Mouse (Mus musculus) heart, embryonic 13.5 days (tissue): ENCODE results near the gene Ppm1h. TPM values are rescaled to one million over a fixed set of nuclear protein-coding genes. Genes with fewer than 3 reads are reported as not detected.
"Not testable (repeated sequence)": the region's sequence is repeated elsewhere in the genome, so short reads cannot be mapped to it uniquely, and the experiment has no call there.

Source experiments
- ATAC-seq: fragments of 200-750 bp; cut with Nextera tagmentation; 2 replicates; pipeline ENCODE4 v1.8.0; 2017; ENCODE audit warnings: moderate TSS enrichment; ENCODE audit not compliant: insufficient number of reproducible peaks, low FRiP score, low TSS enrichment; ENCODE audit errors: extremely low read depth
- H3K27ac ChIP-seq: fragments of 300-500 bp; sonication (generic); replicated peaks from 2 replicates; pipeline ENCODE4 v1.5.1; 2015; ENCODE audit warnings: moderate library complexity, mild to moderate bottlenecking, inconsistent platforms
- H3K27me3 ChIP-seq: fragments of 300-500 bp; sonication (generic); replicated peaks from 2 replicates; pipeline ENCODE4 v1.6.1; 2015; ENCODE audit warnings: mild to moderate bottlenecking, inconsistent platforms
- H3K36me3 ChIP-seq: fragments of 300-500 bp; sonication (generic); 2 replicates; pipeline ENCODE4 v1.6.1; 2015; ENCODE audit warnings: mild to moderate bottlenecking, inconsistent platforms
- H3K4me1 ChIP-seq: fragments of 300-500 bp; sonication (generic); 2 replicates; pipeline ENCODE4 v1.6.1; 2015; ENCODE audit warnings: inconsistent platforms
- H3K4me2 ChIP-seq: fragments of 300-500 bp; sonication (generic); 2 replicates; pipeline ENCODE4 v1.6.1; 2015; ENCODE audit warnings: inconsistent platforms, mild to moderate bottlenecking, moderate library complexity
- H3K4me3 ChIP-seq: fragments of 300-500 bp; sonication (generic); 2 replicates; pipeline ENCODE4 v1.5.1; 2015; ENCODE audit warnings: moderate library complexity, mild to moderate bottlenecking, inconsistent platforms
- H3K9ac ChIP-seq: fragments of 300-500 bp; sonication (generic); 2 replicates; pipeline ENCODE4 v1.6.1; 2015; ENCODE audit warnings: inconsistent platforms, mild to moderate bottlenecking, moderate library complexity
- H3K9me3 ChIP-seq: fragments of 300-500 bp; sonication (generic); 2 replicates; pipeline ENCODE4 v1.6.1; 2016; ENCODE audit warnings: inconsistent platforms
- WGBS: fragments of 180-500 bp; shearing (Covaris S2); methylation state at CpG from one replicate; pipeline ENCODE4 v1.1.7; 2015; ENCODE audit warnings: mixed read lengths; 5-methylcytosine and 5-hydroxymethylcytosine counted together
- polyA plus RNA-seq: library from polyadenylated mRNA; unstranded; fragments of >200 nt; fragmentation: Nextera tagmentation; extraction: Ambion mirVana; gene quantifications from 2 replicates; pipeline ENCODE4 v1.2.1, GENCODE M21; 2015

The Ppm1h gene
- polyA plus RNA-seq, 1 experiment from 2014 or later, result 3.9 TPM

DNA sequence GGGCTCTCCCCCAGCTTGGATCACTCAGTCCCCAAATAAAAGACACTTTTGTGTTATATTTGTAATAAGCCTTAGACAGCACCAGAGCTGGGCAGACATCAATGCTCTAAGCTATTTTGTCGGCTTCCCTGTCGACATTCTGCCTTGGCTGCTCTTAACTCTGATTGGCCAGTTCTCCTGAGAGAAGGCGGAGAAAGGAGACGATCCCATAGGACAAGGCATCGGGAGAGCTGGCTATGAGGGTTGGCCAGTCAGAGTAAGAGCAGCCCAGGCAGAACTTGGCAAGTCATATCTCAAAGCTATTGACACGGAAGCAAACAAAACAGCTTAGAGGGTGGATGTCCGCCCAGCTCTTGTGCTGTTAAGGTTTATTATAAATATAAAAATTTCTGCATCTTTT, 243.7 kb downstream of the Ppm1h start:
- H3K9ac ChIP-seq, result no peak overlapping the region
- H3K9me3 ChIP-seq, result no peaks in the 10 kb centered on the region
- H3K4me1 ChIP-seq, result no peaks in the 10 kb centered on the region
- ATAC-seq, result no peak
- no peak overlapping the region for H3K4me3 ChIP-seq
- H3K36me3 ChIP-seq, result no peaks in the 10 kb centered on the region
- H3K27ac ChIP-seq, result no peak overlapping the region
- WGBS, result 30% methylated on average over 7 of the region's 7 CpGs
- H3K4me2 ChIP-seq, result peak overlapping the region; percentile 40
- H3K27me3 ChIP-seq, result no peaks in the 10 kb centered on the region

DNA sequence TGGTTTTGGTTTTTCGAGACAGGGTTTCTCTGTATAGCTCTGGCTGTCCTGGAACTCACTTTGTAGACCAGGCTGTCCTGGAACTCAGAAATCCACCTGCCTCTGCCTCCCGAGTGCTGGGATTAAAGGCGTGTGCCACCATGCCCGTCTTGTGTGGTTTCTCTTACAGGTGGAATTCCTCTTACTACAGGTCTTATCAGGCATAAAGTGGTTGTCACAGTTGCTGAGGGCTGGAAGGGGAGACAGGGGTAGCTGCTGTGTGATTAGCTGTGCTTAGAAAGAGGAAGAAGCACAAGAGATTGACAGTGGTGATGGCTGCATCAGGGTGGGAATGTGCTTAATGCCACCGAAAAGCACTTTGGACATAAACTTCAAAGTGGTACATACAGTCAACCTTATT, 246.0 kb downstream of the Ppm1h start:
- H3K4me2 ChIP-seq, H3K4me3 ChIP-seq, ATAC-seq, H3K27ac ChIP-seq, H3K9ac ChIP-seq, H3K9me3 ChIP-seq, H3K4me1 ChIP-seq, H3K27me3 ChIP-seq, H3K36me3 ChIP-seq: not testable (repeated sequence)
- 71% methylated on average over 5 of the region's 5 CpGs for WGBS

DNA sequence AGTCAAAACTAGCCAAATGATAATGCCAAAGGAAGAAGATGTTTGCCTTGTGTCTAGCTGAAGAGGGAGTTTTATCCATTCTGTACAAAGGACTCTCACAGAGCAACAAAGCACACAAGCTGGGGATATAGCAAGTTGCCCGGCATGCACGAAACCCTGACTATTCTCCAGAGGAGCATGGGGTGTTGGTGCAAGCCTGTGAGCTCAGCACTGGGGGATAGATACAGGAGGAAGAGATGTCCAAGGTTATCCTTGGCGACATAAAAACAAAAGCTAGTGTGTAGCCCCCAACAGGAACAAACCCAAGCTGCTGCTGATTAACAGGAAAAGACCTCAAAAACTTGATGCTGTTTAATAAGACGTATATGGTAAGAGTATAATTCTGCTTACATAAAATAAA, 247.7 kb downstream of the Ppm1h start:
- Histone ChIP-seq H3K27ac (no peak overlapping the region), H3K27me3 (no peaks in the 10 kb centered on the region), H3K4me2 (no peak overlapping the region), H3K36me3 (no peaks in the 10 kb centered on the region), H3K4me1 (peaks cover 21% of the 10 kb centered on the region), H3K9ac (no peak overlapping the region), H3K9me3 (no peaks in the 10 kb centered on the region), H3K4me3 (no peak overlapping the region)
- no peak for ATAC-seq
- 80% methylated on average over 4 of the region's 4 CpGs for WGBS

DNA sequence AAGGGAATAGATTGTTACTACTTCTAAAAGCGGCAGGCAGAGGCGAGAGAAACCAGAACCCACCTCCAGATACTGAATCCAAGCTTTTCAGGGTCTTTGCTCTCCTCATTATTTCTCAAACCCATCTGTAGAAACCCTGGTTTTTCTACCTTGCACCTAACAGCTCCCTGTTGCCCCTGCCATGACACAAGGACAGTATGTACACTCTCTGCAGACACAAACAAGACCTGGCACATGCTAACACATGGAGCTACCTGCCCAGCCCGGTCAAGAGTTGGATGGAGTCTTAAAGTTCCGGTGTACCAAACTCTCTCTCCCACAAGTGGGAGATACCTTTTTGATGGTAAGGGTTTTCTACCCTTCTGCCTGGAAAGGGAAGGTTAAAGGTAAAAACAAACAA, 252.0 kb downstream of the Ppm1h start:
- H3K36me3 ChIP-seq, result no peaks in the 10 kb centered on the region
- ATAC-seq, result no peak
- no peaks in the 10 kb centered on the region for H3K27me3 ChIP-seq
- H3K9me3 ChIP-seq, result no peaks in the 10 kb centered on the region
- peaks cover 45% of the 10 kb centered on the region for H3K4me1 ChIP-seq
- H3K9ac ChIP-seq, result no peak overlapping the region
- H3K4me3 ChIP-seq, result no peak overlapping the region
- WGBS, result 68% methylated on average over 4 of the region's 4 CpGs
- no peak overlapping the region for H3K4me2 ChIP-seq
- no peak overlapping the region for H3K27ac ChIP-seq

DNA sequence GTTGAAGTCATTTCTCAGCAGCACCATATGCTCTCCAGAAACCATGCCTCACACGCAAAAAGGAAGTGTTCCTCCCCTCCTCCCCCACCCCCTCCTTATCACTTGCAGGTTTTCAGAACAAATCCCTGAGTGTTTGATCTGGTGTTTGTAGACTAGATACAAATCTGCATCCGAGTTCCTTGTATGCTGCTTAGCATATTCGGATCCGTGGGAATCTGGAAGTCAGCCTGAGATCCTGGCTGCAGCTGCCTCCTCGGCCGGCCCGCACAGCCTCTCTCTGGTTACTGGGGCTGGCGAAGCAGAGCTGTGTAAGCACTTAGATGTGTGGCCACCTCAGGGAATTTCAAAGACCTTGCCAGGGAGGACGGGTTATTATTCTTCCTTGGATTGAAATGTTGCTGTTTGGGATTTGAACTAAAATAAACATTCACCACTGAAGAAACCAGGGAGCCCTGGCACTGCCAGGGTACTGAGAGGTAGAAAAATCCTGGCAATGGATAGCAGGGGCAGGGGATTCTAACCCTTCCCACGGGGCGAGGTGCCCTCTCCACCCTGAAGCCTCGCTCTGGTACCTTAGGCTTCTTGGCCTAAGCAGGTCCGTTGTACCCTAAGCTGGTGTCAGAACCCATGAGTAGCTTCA, 252.8 kb downstream of the Ppm1h start:
- no peaks in the 10 kb centered on the region for H3K27me3 ChIP-seq
- 28% methylated on average over 13 of the region's 13 CpGs for WGBS
- peak overlapping the region; percentile 33 for H3K4me2 ChIP-seq
- ATAC-seq, result no peak; the same call in 1 of the 2 replicates
- H3K27ac ChIP-seq, result peak overlapping the region; percentile 12; the same call in 1 of the 2 replicates
- H3K9me3 ChIP-seq, result no peaks in the 10 kb centered on the region
- H3K36me3 ChIP-seq, result no peaks in the 10 kb centered on the region
- no peak overlapping the region for H3K4me3 ChIP-seq
- H3K9ac ChIP-seq, result 0 out of 2 replicates have a peak overlapping the region, but pooled peaks have one; percentile 9
- peaks cover 45% of the 10 kb centered on the region for H3K4me1 ChIP-seq

DNA sequence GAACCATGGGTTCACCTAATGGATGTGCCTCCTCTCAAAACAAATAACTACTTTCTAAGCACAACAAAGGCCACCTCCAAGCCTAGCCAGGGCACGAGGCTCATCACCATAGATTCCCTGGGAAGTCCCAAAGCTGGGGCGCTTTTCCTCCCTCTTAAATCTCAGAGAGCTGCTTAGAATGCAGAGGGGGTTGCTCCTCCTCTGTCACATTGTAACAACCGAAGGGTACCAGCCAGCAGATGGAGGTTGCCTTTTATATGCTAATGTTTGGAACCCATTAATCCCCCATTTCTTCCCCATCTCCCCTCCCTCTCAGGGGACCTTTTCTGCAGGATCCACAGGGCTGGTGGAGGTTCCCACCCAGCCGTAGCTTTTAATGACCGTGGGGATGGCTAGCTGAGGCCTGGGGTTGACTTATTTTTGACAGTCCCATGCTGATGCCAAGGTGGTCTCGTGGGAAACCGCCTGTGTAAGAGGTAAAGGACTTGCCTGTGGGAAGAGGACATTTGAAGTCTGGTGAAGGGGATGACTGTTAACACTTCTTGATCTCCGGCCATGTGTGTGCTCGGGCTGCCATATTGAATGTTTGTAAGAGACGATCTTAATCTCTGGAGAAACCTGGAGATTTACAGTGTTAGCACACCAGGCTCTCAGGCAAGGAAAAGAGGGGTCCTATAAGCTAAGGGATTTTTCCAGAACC, 253.4 kb downstream of the Ppm1h start:
- no peak overlapping the region for H3K9ac ChIP-seq
- H3K9me3 ChIP-seq, result no peaks in the 10 kb centered on the region
- peaks cover 45% of the 10 kb centered on the region for H3K4me1 ChIP-seq
- H3K4me3 ChIP-seq, result no peak overlapping the region
- 65% methylated on average over 10 of the region's 10 CpGs for WGBS
- no peaks in the 10 kb centered on the region for H3K27me3 ChIP-seq
- H3K4me2 ChIP-seq, result no peak overlapping the region
- peak overlapping the region; percentile 12; the same call in 1 of the 2 replicates for H3K27ac ChIP-seq
- no peaks in the 10 kb centered on the region for H3K36me3 ChIP-seq
- ATAC-seq, result no peak

DNA sequence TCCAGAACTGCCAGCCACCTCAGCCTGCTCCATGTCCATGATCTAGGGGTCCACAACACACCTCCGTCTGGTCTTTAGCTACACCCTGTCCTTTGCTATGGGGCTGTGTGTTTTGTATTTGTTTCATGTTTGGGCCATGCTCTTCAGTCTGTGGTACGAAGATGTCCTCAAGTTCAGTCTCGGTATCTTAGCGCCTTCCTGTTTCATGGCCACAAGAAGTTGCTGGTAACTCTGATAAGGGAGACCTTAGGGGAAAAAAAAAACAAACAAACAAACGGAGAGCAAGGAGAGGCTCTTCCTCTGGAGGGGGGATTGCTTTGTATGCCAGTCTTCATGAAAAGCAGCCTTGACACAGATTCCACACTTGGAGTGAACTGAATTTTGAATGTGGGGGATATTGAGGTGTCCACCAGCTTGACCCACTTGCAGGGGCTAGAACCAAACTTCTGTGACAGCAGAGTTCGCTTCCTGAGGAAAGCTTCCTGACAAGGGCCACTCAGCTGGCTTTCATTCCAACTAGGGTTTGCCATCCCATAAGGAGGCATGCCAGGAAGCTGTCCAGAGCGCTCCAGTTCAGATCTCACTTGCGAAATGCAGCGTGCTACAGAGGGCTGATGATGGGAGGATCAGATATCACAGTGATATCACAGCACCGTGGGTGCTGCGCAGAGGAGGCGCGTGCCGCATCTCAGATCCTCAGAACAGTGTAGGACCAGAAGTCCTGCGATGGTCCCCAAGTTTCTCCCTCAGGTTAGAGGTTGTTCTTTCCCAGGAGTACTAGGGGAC, 254.7 kb downstream of the Ppm1h start:
- no peak for ATAC-seq

DNA sequence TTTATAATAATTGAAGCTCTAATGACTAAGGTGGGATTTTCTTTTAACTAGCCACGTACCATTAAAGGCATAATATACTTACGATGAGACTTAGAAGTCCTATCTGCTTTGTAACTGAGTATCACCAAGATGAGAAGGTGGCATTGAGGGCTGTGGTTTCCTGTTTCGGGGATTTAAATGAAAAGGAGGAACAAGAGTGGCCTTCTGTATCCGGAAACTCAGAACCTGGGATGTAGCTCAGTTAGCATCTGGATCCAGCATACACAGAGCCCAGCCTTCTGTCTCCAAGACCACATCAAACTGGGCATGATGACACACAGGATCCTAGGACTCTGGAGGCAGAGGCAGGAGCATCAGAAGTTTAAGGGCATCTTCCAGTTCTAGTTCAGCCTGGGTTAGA, 256.8 kb downstream of the Ppm1h start:
- H3K36me3 ChIP-seq, H3K27me3 ChIP-seq, H3K4me3 ChIP-seq, H3K27ac ChIP-seq, ATAC-seq, H3K9ac ChIP-seq, H3K9me3 ChIP-seq, H3K4me2 ChIP-seq: not testable (repeated sequence)
- no CpG with 5 or more reads among the region's 4 CpGs for WGBS
- H3K4me1 ChIP-seq, result peaks cover 32% of the 10 kb centered on the region

More for the DNA sequence above, 254.7 kb downstream of the Ppm1h start:
- H3K27ac ChIP-seq, result no peak overlapping the region
- H3K27me3 ChIP-seq, result no peaks in the 10 kb centered on the region
- 45% methylated on average over 15 of the region's 15 CpGs for WGBS
- no peak overlapping the region for H3K9ac ChIP-seq
- H3K9me3 ChIP-seq, result no peaks in the 10 kb centered on the region
- no peak overlapping the region for H3K4me2 ChIP-seq
- no peaks in the 10 kb centered on the region for H3K36me3 ChIP-seq
- H3K4me3 ChIP-seq, result no peak overlapping the region
- peaks cover 45% of the 10 kb centered on the region for H3K4me1 ChIP-seq

DNA sequence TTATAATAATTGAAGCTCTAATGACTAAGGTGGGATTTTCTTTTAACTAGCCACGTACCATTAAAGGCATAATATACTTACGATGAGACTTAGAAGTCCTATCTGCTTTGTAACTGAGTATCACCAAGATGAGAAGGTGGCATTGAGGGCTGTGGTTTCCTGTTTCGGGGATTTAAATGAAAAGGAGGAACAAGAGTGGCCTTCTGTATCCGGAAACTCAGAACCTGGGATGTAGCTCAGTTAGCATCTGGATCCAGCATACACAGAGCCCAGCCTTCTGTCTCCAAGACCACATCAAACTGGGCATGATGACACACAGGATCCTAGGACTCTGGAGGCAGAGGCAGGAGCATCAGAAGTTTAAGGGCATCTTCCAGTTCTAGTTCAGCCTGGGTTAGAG, 258.8 kb downstream of the Ppm1h start:
- not testable (repeated sequence) for H3K9me3 ChIP-seq, H3K27ac ChIP-seq, H3K9ac ChIP-seq, H3K4me3 ChIP-seq, ATAC-seq, H3K4me2 ChIP-seq, H3K36me3 ChIP-seq, H3K27me3 ChIP-seq
- peaks cover 13% of the 10 kb centered on the region for H3K4me1 ChIP-seq
- no CpG with 5 or more reads among the region's 4 CpGs for WGBS

DNA sequence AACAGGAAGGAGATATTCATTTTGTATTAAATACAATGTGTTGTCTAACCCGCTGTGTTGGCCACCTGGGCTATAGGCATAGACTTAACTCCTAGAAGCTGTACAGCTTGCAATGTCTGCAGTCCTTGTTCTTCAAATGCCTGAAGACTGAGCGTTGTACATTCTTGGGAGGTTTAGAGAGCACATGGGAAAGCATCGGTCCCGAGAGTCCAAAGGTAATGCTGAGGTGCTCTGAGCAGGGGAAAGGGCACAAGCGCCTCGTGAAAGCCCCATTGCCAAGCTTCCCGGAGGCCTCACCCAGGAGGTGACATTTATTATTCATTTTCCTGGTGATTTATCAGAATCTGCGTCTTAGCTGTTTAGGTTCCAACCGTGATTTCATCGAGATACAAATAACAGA, 261.0 kb downstream of the Ppm1h start:
- H3K36me3 ChIP-seq, result no peaks in the 10 kb centered on the region
- no peak overlapping the region for H3K27ac ChIP-seq
- 0 out of 2 replicates have a peak, but pooled peaks cover 3% of the 10 kb centered on the region for H3K4me1 ChIP-seq
- H3K4me2 ChIP-seq, result no peak overlapping the region
- no peak overlapping the region for H3K4me3 ChIP-seq
- ATAC-seq, result no peak
- no peaks in the 10 kb centered on the region for H3K27me3 ChIP-seq
- 86% methylated on average over 10 of the region's 10 CpGs for WGBS
- no peak overlapping the region for H3K9ac ChIP-seq
- no peaks in the 10 kb centered on the region for H3K9me3 ChIP-seq

DNA sequence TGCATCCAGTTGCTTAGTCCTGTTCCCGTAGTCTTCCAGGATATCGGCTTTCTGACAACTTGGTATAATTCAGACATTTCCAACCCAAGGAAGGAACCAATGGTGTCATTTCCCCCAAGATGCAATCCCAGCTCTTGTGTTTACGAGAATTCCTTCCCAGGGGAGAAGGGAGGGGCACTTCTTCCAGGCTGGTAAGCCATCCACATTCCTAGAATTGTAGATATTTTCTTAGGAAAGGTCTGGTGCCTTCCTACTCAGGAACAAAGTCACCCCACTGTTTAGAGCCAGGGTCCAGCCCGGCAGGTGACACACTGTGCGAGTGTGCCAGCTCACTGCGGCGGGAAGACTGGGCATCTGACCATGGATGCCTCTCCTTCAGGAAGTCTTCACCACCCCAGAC, 264.2 kb downstream of the Ppm1h start:
- Histone ChIP-seq H3K4me3 (no peak overlapping the region), H3K27ac (no peak overlapping the region), H3K27me3 (no peaks in the 10 kb centered on the region), H3K4me2 (no peak overlapping the region), H3K4me1 (0 out of 2 replicates have a peak, but pooled peaks cover 3% of the 10 kb centered on the region), H3K9me3 (no peaks in the 10 kb centered on the region), H3K36me3 (no peaks in the 10 kb centered on the region), H3K9ac (no peak overlapping the region)
- ATAC-seq, result no peak
- 69% methylated on average over 7 of the region's 7 CpGs for WGBS
